Mouse (Mus musculus) hindbrain, postnatal 0 days (tissue): ENCODE measurements around the gene Fam78b. TPM values are rescaled to one million over a fixed set of nuclear protein-coding genes. Genes with fewer than 3 reads are reported as not detected.

Source experiments
- ATAC-seq: fragments of 200-750 bp; cut with Nextera tagmentation; 2 replicates; pipeline ENCODE4 v1.8.0; 2017; ENCODE audit warnings: mild to moderate bottlenecking, moderate TSS enrichment, moderate library complexity
- DNase-seq: peaks from one replicate; pipeline ENCODE4 v3.0.0-alpha.2; 2015; ENCODE audit warnings: low spot score
- H3K27ac ChIP-seq: fragments of 300-500 bp; sonication (generic); 2 replicates; pipeline ENCODE4 v1.5.1; 2014; ENCODE audit warnings: mild to moderate bottlenecking
- H3K27me3 ChIP-seq: fragments of 300-500 bp; sonication (generic); 2 replicates; pipeline ENCODE4 v1.6.1; 2014; ENCODE audit warnings: low read length, mixed read lengths; ENCODE audit not compliant: insufficient read depth
- H3K36me3 ChIP-seq: fragments of 300-500 bp; sonication (generic); 2 replicates; pipeline ENCODE4 v1.6.1; 2014; ENCODE audit warnings: low read length, mixed read lengths; ENCODE audit not compliant: insufficient read depth
- H3K4me1 ChIP-seq: fragments of 300-500 bp; sonication (generic); 2 replicates; pipeline ENCODE4 v1.6.1; 2014; ENCODE audit warnings: antibody characterized with exemption, low read length, mixed read lengths; ENCODE audit not compliant: insufficient read depth
- H3K4me2 ChIP-seq: fragments of 300-500 bp; sonication (generic); 2 replicates; pipeline ENCODE4 v1.6.1; 2014; ENCODE audit warnings: low read depth, mild to moderate bottlenecking, low read length, moderate library complexity, mixed read lengths
- H3K4me3 ChIP-seq: fragments of 300-500 bp; sonication (generic); 2 replicates; pipeline ENCODE4 v1.5.1; 2014; ENCODE audit warnings: low read length
- H3K9ac ChIP-seq: fragments of 300-500 bp; sonication (generic); replicated peaks from 2 replicates; pipeline ENCODE4 v1.6.1; 2014; ENCODE audit warnings: mild to moderate bottlenecking, low read length, moderate library complexity, mixed read lengths
- H3K9me3 ChIP-seq: fragments of 300-500 bp; sonication (generic); 2 replicates; pipeline ENCODE4 v1.6.1; 2016; ENCODE audit warnings: low read length, mixed read lengths
- CTCF ChIP-seq: IDR thresholded peaks from 2 replicates; pipeline ENCODE4 v1.5.1; 2016; ENCODE audit warnings: antibody characterized with exemption, control low read depth, low read depth
- WGBS: fragments of 180-500 bp; shearing (Covaris S2); extraction: QIAGEN DNeasy Blood & Tissue Kit; methylation state at CpG from one replicate; pipeline ENCODE4 v1.1.7; 2014; 5-methylcytosine and 5-hydroxymethylcytosine counted together
- polyA plus RNA-seq: library from polyadenylated mRNA; unstranded; fragments of >200 nt; fragmentation: Nextera tagmentation; extraction: Ambion mirVana; gene quantifications from 2 replicates; pipeline ENCODE4 v1.2.1, GENCODE M21; 2015
- total RNA-seq: library from RNA; depleted of rRNA; stranded (reverse); fragments of >200 nt; gene quantifications from 2 replicates; pipeline ENCODE4 v1.2.3, GENCODE M21; 2014

Gene Fam78b
- total and polyA plus RNA-seq, 2 experiments from 2014 or later = 5.7 to 17.1 TPM

- 85% methylated on average over 5 of the region's 5 CpGs for WGBS
- H3K9me3 ChIP-seq = no peaks in the 10 kb centered on the region
- DNase-seq = no peak
- H3K27ac ChIP-seq = no peak overlapping the region
- no peaks in the 10 kb centered on the region for H3K27me3 ChIP-seq
- no peaks in the 10 kb centered on the region for H3K36me3 ChIP-seq
- no peak overlapping the region for H3K4me2 ChIP-seq
- ATAC-seq = no peak
- H3K9ac ChIP-seq = no peak overlapping the region
- TF ChIP-seq CTCF = no peak
- H3K4me3 ChIP-seq = no peak overlapping the region
- no peaks in the 10 kb centered on the region for H3K4me1 ChIP-seq
Measured at GRCm38 (mm10) chr1:167135748-167136147, 134.5 kb downstream of the Fam78b start.
